Mouse (Mus musculus) erythroblast, embryonic 14.5 days (primary cell): ENCODE results near the gene Eps8l3.
"Not testable (repeated sequence)": the region's sequence is repeated elsewhere in the genome, so short reads cannot be mapped to it uniquely, and the experiment has no call there.

Experiments
- GATA1 ChIP-seq: IDR thresholded peaks from 2 replicates; pipeline ENCODE4 v1.6.1; 2012; ENCODE audit warnings: low read length, inconsistent platforms, mixed read lengths
- TAL1 ChIP-seq: IDR thresholded peaks from 3 replicates; pipeline ENCODE4 v1.6.1; 2012; ENCODE audit warnings: low read length, inconsistent platforms, mixed read lengths

DNA sequence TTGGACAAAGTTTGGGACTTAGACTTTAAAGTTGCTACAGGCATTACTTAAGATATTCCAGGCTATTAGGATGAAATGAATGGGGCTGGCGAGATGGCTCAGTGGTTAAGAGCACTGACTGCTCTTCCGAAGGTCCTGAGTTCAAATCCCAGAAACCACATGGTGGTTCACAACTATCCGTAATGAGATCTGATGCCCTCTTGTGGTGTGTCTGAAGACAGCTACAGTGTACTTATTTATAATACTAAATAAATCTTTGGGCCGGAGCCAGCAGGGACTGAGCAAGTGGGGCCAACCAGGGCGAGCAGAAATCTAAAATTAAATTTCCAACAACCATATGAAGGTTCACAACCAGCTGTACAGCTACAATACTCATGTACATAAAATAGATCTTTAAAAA is 15.5 kb upstream of the Eps8l3 start:
- TF ChIP-seq GATA1, TAL1: not testable (repeated sequence)
